Mouse (Mus musculus): ENCODE results near the gene Grik1. TPM values are rescaled to one million over a fixed set of nuclear protein-coding genes. Genes with fewer than 3 reads are reported as not detected.

Grik1 gene
- polyA plus RNA-seq, 1 experiment from 2014 or later, result 5.2 TPM

DNA sequence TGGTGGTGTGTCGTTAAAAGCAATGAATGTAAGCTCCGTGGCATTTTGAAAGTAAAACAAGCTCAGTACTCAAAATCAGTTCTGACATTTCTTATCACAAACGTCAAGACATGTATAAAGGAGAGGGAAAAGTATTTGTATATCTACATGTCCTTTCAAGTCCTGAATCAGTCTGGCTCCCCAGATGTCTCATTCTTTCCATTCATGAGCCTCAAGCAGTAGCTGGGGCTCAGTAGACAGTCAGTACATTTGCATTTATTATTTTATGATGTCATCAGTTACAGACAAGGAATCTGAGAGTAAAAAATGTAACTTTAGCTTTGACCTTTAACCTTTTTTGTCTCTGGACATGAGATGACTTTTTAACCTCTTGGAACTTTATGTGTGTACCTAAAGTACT lies 68.1 kb downstream of the Grik1 start:
- H3K4me2 ChIP-seq (replicated peaks), result no peak overlapping the region
- H3K36me3 ChIP-seq, result no peaks in the 10 kb centered on the region
- 75% methylated on average over 3 of the region's 3 CpGs for WGBS
- no peak for ATAC-seq (ENCODE audit: low FRiP score, low read depth)
- H3K9me3 ChIP-seq, result no peaks in the 10 kb centered on the region
- no peak overlapping the region for H3K9ac ChIP-seq (replicated peaks)
- no peak overlapping the region for H3K27ac ChIP-seq (replicated peaks)
- H3K4me1 ChIP-seq, result no peaks in the 10 kb centered on the region
- no peak overlapping the region for H3K4me3 ChIP-seq
- no peaks in the 10 kb centered on the region for H3K27me3 ChIP-seq

DNA sequence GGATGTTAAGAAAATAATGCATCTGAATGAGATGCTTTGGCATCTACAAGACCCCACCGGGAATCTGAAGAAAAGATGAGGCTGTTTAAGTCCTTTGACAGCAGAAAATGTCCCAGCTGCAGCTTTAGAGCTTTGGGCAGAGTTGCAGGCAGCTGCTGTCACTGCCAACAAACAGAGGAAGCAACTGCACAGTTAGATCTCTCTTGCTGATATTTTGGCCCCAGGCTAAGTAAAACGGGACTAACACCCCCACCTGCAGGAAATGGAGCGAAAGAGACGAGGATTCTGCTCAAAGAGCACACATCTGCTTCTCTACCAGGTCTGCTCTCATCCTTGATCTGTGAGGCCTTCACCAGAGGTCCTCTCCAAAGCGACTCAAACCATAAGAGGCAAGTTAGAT lies 77.5 kb downstream of the Grik1 start:
- 77% methylated on average over 5 of the region's 5 CpGs for WGBS
- H3K4me2 ChIP-seq (replicated peaks), result no peak overlapping the region

DNA sequence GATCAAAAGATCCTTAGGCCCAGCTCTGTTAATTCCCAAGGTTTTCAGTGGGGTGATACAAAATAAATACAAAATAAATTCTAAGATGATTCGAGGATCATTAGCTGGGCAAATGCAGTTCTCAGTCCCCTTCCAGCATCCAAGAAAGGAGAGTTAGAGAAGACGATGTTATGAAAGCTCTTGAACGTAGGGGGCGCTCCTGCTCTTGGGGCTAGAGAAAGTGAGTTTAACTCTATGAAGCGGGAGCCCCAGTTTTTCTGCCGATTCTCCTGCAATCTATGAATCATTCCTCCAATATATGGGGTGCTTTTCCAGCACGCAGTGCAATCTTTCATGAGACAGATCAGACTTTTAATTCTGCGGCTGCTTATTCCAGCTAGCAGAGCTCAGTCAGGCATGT lies 78.2 kb downstream of the Grik1 start:
- ATAC-seq (ENCODE audit: low FRiP score, low read depth), result no peak
- Histone ChIP-seq H3K9me3 (no peaks in the 10 kb centered on the region), H3K9ac (replicated peaks) (no peak overlapping the region), H3K4me2 (replicated peaks) (no peak overlapping the region), H3K4me3 (no peak overlapping the region), H3K36me3 (no peaks in the 10 kb centered on the region), H3K27ac (replicated peaks) (no peak overlapping the region), H3K4me1 (no peaks in the 10 kb centered on the region), H3K27me3 (no peaks in the 10 kb centered on the region)
- 63% methylated on average over 8 of the region's 8 CpGs for WGBS

More for the DNA sequence above, 77.5 kb downstream of the Grik1 start:
- Histone ChIP-seq H3K27me3 (no peaks in the 10 kb centered on the region), H3K27ac (replicated peaks) (no peak overlapping the region), H3K4me1 (no peaks in the 10 kb centered on the region), H3K4me3 (no peak overlapping the region), H3K9ac (replicated peaks) (no peak overlapping the region), H3K36me3 (no peaks in the 10 kb centered on the region), H3K9me3 (no peaks in the 10 kb centered on the region)
- no peak for ATAC-seq (ENCODE audit: low FRiP score, low read depth)

DNA sequence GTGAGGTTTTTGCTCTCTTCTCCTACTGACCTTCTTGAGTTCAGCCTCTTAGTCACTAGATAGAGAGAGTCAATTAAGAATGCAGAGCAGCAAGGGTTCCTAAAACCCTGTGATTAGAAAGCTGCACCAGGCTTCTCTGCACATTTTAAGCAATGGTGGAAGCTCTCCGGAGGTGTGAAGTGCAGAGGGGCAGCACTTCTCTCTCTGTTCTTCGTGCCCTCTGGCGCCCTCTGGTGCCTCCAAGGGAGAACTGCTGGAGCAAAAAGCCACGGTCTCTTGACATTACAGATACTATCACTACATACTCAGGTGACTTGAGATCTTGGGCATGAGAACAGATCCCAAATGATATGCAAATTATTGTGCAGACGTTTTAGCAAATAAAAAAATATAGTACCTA lies 85.7 kb downstream of the Grik1 start:
- 7% methylated on average over 5 of the region's 5 CpGs for WGBS
- no peaks in the 10 kb centered on the region for H3K36me3 ChIP-seq
- H3K4me2 ChIP-seq (replicated peaks), result no peak overlapping the region
- H3K9ac ChIP-seq (replicated peaks), result no peak overlapping the region
- H3K9me3 ChIP-seq, result no peaks in the 10 kb centered on the region
- ATAC-seq (ENCODE audit: low FRiP score, low read depth), result peak; percentile 80; the same call in 1 of the 2 replicates
- no peak overlapping the region for H3K27ac ChIP-seq (replicated peaks)
- H3K4me3 ChIP-seq, result no peak overlapping the region
- H3K4me1 ChIP-seq, result no peaks in the 10 kb centered on the region
- no peaks in the 10 kb centered on the region for H3K27me3 ChIP-seq

DNA sequence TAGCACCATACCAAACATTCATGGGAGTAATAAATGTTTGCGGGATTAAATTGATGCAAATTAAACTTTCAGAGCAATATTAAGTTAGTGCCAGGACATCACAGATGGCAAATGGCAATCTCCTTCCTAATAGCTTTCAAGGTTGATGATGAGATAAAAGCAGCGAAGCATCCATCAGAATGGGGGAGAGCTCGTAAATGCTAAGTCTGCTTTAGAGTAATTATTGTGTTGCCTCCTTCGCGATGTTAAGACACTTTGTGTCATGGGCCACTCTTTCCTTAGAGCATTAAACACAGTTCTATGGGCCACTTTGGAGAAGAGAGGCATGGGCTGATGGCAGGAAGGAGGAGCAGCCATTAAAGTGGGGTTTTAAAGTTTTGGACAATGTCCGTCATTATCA lies 86.1 kb downstream of the Grik1 start:
- Histone ChIP-seq H3K36me3 (no peaks in the 10 kb centered on the region), H3K9ac (replicated peaks) (no peak overlapping the region), H3K4me1 (no peaks in the 10 kb centered on the region), H3K4me2 (replicated peaks) (no peak overlapping the region), H3K27me3 (no peaks in the 10 kb centered on the region), H3K4me3 (no peak overlapping the region), H3K27ac (replicated peaks) (no peak overlapping the region), H3K9me3 (no peaks in the 10 kb centered on the region)
- WGBS, result 85% methylated on average over 6 of the region's 6 CpGs
- ATAC-seq (ENCODE audit: low FRiP score, low read depth), result peak; percentile 16; the same call in 1 of the 2 replicates

DNA sequence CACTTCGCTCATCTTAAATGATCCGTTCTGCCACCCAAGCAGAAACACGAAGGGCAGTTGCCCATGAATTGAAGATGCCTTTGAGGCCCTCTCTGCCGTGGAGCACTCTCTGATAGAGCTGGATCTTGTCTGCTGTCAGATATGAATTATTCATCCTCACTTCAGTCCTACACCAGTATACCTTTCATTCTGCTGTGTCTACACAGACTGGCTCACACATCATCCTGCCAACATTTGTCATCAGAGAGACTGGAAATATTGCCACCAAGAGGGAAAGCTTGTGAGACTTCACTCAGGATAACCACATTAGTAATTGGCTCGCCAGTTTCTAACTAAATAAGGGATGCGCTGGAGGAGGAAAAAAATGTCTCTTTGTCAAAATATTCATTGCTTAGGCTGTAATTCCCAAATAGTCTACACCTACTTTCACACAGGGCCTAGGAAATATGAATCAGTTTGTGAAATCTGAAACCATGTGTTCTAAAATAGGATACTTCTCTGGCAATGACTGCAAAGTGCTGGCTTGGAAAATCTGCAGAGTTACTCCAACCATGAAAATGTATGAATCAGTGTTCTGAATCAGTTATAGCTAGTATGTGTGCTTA lies 102.5 kb downstream of the Grik1 start:
- Histone ChIP-seq H3K36me3 (no peaks in the 10 kb centered on the region), H3K27ac (replicated peaks) (no peak overlapping the region), H3K9me3 (no peaks in the 10 kb centered on the region), H3K4me3 (no peak overlapping the region), H3K4me1 (no peaks in the 10 kb centered on the region), H3K27me3 (no peaks in the 10 kb centered on the region), H3K9ac (replicated peaks) (no peak overlapping the region), H3K4me2 (replicated peaks) (no peak overlapping the region)
- 0 out of 2 replicates have a peak, but pooled peaks have one; percentile 27 for ATAC-seq (ENCODE audit: low FRiP score, low read depth)
- 76% methylated on average over 6 of the region's 6 CpGs for WGBS

DNA sequence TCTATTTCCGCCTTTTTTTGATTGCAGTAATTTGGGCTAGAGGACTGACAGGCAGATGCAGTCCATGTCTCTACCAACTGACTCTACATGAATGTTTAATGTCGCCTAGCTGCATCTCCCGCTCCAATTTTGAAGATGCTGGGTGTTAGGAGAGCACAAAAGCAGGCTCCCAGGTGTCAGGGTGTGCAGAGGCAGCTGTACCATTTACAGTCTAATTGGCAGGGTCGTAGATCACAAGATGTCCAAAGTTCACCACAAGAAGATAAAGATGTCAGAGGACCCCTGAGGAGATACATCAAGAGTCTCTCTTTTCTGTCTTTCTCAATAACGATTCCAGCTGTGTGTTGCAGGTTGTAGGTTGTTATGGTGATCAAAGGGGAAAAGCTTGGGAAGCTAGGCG lies 111.3 kb downstream of the Grik1 start:
- Histone ChIP-seq H3K36me3 (no peaks in the 10 kb centered on the region), H3K4me2 (replicated peaks) (no peak overlapping the region), H3K27ac (replicated peaks) (no peak overlapping the region), H3K4me1 (no peaks in the 10 kb centered on the region), H3K27me3 (no peaks in the 10 kb centered on the region), H3K9ac (replicated peaks) (no peak overlapping the region), H3K4me3 (no peak overlapping the region), H3K9me3 (no peaks in the 10 kb centered on the region)
- 60% methylated on average over 6 of the region's 6 CpGs for WGBS
- peak; percentile 46; the same call in 1 of the 2 replicates for ATAC-seq (ENCODE audit: low FRiP score, low read depth)

DNA sequence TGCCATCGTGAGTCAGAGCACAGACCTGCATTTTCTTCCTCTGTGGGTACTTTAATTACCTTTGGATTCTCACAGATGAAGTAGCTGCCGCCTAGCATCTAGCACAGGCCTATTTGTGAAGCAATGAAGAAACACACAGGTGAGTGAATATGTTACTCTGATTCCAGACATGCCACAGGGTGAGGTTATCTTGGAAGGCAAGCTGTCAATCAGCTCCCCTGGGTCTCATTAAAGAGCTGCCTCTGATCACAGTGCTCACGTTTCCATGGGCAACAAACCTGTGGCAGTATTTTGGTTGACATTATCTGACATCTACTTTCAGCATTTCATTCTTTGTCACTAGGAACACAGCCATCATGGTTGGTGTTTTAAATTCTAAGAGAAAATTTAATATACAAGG lies 112.7 kb downstream of the Grik1 start:
- Histone ChIP-seq H3K4me3 (no peak overlapping the region), H3K36me3 (no peaks in the 10 kb centered on the region), H3K27ac (replicated peaks) (no peak overlapping the region), H3K4me1 (no peaks in the 10 kb centered on the region), H3K9me3 (no peaks in the 10 kb centered on the region), H3K9ac (replicated peaks) (no peak overlapping the region), H3K27me3 (no peaks in the 10 kb centered on the region), H3K4me2 (replicated peaks) (no peak overlapping the region)
- ATAC-seq (ENCODE audit: low FRiP score, low read depth), result peak; percentile 53; the same call in 1 of the 2 replicates
- WGBS, result 64% methylated on average over 3 of the region's 3 CpGs

DNA sequence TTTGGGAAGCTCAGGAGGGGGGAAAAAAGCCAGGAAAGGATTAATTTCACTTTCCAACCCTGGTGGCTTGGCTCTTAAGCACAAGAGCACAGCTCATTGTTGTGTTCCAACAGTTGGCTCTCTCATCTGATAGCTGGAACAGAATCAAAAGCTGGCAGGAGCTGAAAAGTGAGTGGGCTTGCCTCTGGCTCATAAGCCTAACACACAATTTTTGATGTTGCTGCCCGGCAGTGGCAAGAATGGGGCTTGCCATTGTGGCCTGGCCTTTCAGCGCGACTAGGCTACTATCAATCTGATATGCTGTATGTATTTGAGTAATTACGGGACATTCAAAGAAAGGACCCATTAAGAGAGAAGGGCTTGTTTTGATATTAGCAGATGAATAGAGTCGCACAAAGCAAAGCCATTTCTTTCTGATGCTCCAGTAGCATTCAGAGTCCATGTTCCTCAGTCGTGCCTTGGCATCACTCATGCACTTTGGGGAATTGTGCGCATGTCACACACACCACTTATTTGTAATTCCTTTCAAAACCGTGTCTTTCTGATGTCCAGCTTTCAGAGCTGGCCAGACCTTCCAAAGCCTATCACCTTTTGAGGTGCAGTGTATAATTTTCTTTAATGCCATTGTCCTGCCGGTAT lies 115.9 kb downstream of the Grik1 start:
- no peaks in the 10 kb centered on the region for H3K36me3 ChIP-seq
- H3K9ac ChIP-seq (replicated peaks), result no peak overlapping the region
- no peak overlapping the region for H3K4me3 ChIP-seq
- 82% methylated on average over 9 of the region's 9 CpGs for WGBS
- H3K4me1 ChIP-seq, result no peaks in the 10 kb centered on the region
- no peak overlapping the region for H3K27ac ChIP-seq (replicated peaks)
- no peak overlapping the region for H3K4me2 ChIP-seq (replicated peaks)
- H3K9me3 ChIP-seq, result no peaks in the 10 kb centered on the region
- ATAC-seq (ENCODE audit: low FRiP score, low read depth), result no peak
- H3K27me3 ChIP-seq, result no peaks in the 10 kb centered on the region

DNA sequence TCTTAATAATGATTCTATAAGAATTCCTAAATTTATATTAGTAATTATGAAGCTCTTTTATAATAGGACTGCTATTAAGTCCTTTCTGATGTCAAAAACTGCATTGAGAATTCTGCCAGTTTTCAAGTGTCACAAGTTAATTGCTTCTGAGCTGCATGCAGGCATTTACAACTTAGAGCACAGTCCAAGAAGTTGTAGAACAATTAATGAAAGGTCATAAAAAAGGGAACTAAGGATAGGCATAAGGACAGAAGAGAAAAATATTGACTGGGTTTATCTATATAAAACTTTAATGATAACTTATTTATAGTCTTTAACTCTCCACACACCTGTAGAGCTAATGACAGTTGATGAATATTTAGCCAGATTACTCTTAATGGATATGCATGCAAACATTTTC lies 123.5 kb downstream of the Grik1 start:
- Histone ChIP-seq H3K4me3 (no peak overlapping the region), H3K4me1 (no peaks in the 10 kb centered on the region), H3K36me3 (no peaks in the 10 kb centered on the region), H3K27ac (replicated peaks) (no peak overlapping the region), H3K27me3 (no peaks in the 10 kb centered on the region), H3K4me2 (replicated peaks) (no peak overlapping the region), H3K9ac (replicated peaks) (no peak overlapping the region), H3K9me3 (no peaks in the 10 kb centered on the region)
- ATAC-seq (ENCODE audit: low FRiP score, low read depth), result no peak

DNA sequence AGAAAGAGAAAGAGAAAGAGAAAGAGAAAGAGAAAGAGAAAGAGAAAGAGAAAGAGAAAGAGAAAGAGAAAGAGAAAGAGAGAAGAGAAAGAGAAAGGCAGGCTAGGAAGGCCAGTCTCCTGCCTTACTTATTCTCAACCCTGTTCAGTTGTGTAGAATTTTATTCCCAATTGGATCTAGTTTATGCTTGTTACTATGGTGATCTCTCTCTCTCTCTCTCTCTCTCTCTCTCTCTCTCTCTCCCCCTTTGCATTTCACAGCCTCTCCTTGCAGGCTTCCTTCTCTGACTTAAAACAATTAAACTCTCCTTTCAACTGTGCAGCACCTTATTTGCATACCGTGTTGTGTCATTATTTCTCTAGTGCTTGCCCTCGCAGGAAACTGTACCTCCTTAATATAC lies 147.5 kb downstream of the Grik1 start:
- H3K9ac ChIP-seq (replicated peaks), result no peak overlapping the region
- H3K4me3 ChIP-seq, result no peak overlapping the region
- H3K4me1 ChIP-seq, result no peaks in the 10 kb centered on the region
- H3K27me3 ChIP-seq, result no peaks in the 10 kb centered on the region
- ATAC-seq (ENCODE audit: low FRiP score, low read depth), result peak; percentile 38; the same call in 1 of the 2 replicates
- H3K27ac ChIP-seq (replicated peaks), result no peak overlapping the region
- no peaks in the 10 kb centered on the region for H3K36me3 ChIP-seq
- no peak overlapping the region for H3K4me2 ChIP-seq (replicated peaks)
- H3K9me3 ChIP-seq, result no peaks in the 10 kb centered on the region
- WGBS, result 61% methylated on average over 2 of the region's 2 CpGs

DNA sequence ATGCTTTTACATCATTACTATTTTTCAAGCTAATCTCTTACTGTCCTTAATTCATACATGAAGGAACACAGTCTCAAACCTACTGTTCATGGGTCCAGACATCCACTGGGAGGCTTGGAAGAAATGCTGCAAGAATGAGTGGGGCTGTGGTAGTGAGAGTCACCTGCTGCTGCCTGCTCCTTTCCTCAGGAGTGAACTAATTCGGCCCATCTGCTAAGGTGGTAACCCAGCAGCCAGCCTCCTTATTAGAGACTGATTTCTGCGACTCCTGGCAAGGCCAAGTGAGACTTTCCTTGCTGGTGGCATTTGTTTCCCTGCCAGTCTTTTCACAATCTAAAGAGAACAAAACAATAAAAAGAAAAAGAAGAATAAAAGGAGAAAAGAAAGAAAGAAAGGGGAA lies 147.9 kb downstream of the Grik1 start:
- H3K4me2 ChIP-seq (replicated peaks), result no peak overlapping the region
- H3K27me3 ChIP-seq, result no peaks in the 10 kb centered on the region
- H3K4me1 ChIP-seq, result no peaks in the 10 kb centered on the region
- no peaks in the 10 kb centered on the region for H3K36me3 ChIP-seq
- no peak overlapping the region for H3K27ac ChIP-seq (replicated peaks)
- ATAC-seq (ENCODE audit: low FRiP score, low read depth), result no peak
- H3K4me3 ChIP-seq, result no peak overlapping the region
- 54% methylated on average over 2 of the region's 2 CpGs for WGBS
- H3K9ac ChIP-seq (replicated peaks), result no peak overlapping the region
- no peaks in the 10 kb centered on the region for H3K9me3 ChIP-seq

DNA sequence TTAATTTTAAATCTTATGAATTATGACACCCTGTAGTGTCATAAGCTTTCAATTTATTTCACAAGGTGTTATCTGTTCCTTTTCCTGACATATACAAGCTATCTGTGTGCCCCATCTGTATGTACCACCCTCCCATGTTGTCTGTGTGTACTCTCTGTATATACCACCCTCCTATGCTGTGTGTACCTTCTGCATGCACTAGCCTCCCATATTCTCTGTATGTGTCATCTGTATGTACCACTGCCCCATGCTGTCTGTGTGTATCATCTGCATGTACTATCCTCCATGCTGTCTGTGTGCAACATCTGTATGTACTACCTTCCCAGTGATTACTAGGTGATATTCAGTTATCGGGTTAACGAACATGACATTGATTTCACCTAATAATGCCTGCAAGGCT lies 148.5 kb downstream of the Grik1 start:
- Histone ChIP-seq H3K27ac (replicated peaks) (no peak overlapping the region), H3K36me3 (no peaks in the 10 kb centered on the region), H3K9me3 (no peaks in the 10 kb centered on the region), H3K9ac (replicated peaks) (no peak overlapping the region), H3K4me1 (no peaks in the 10 kb centered on the region), H3K4me3 (no peak overlapping the region), H3K27me3 (no peaks in the 10 kb centered on the region), H3K4me2 (replicated peaks) (no peak overlapping the region)
- 0 out of 2 replicates have a peak, but pooled peaks have one; percentile 34 for ATAC-seq (ENCODE audit: low FRiP score, low read depth)
- WGBS, result 95% methylated on average over 2 of the region's 2 CpGs

Measured in midbrain, embryonic 12.5 days (tissue).